Mouse (Mus musculus): Measurements from ENCODE around the gene Nrd1.

Gene Nrd1

DNA sequence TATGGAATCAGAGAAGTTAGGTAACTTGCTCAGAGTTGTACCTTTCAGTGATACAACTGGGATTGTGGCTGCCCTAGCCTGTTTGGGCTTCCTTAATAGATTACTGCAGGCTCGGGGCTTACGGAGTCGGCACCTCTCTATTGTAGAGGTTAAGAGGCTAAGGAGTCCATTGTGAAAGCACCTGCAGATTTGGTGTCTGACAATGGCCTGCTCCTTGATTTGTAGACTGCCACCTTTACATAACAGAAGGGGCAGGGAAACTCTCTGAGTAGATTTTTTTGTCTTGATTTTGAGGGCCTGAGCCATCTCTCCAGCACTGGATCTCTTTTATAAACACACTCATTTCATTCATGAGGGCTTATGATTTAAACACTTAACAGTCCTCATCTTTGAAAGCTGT, 26.1 kb downstream of the Nrd1 start:
- no peak for DNase-seq (ENCODE audit: low read depth, low spot score)

DNA sequence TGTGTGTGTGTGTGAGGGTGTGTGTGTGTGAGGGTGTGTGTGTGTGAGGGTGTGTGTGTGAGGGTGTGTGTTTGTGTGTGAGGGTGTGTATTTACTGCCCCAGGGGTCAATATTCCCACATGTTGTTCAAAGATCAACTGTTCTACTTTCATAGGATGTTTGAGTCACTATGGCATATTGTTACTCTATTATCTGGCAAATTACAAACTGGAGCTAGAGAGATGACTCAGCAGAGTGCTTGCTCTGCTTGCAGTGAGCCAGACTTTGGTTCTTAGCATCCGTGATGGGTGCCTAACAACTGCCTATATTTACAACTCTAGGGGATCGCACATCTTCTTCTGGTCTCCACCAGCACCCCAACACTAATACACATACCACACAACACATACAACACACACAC, 29.4 kb downstream of the Nrd1 start:
- no peak for DNase-seq (ENCODE audit: low read depth, low spot score)

DNA sequence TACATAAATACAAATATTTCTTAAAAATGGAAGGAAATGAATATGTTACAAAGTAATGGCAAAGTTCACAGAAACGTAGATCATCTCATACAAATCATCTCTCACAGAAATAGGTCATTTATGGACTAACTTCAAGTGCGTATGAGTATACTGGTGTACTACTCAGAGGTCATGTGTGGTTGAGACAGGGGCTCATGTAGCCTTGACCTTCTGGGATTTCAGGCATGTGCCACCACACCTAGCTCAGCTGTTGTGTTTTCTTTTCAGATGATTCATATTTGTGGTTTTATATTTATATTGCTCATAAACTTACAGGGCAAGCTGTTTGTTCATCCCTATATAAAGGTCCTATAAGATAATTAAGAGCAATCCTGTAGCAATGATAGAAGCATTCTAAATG, 29.8 kb downstream of the Nrd1 start:
- DNase-seq (ENCODE audit: low read depth, low spot score) = no peak

DNA sequence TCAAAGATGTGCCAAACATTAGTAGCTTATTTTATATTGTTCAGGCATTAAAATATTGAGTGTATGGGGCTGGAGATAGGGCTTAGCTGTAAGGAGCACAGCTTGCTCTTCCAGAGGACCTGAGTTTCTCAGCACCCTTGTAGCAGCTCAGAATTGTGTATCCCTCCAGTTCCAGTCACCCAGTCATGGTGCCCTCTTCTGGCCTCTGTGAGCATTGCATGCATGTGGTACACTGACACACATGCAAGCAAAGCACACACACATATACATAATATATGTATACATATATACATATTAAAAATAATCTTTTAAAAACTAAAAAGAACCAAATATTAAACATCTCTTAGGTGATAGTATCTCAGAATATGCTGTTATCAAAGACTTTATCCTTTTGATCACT, 35.9 kb downstream of the Nrd1 start:
- DNase-seq (ENCODE audit: low read depth, low spot score) = peak; percentile 70

DNA sequence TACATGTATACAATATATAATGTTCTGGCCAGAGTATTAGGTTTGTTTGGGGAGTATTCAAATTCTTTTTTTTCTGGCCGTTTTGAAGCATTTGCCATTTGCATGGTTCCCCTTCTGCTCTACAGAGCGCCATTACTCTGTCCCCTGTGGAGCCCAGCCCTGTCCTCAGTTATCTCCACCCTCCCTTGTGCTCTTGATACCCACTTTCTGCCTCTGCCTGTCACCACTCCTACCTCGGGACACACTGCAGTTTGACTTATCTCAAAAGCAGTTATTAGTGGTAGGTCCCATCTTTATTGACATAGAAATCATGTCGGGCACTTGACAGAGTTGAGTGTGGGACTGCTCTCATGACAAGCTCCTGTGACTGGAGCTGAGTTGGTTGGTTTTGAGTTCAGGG, 42.3 kb downstream of the Nrd1 start:
- DNase-seq (ENCODE audit: low read depth, low spot score) = no peak

DNA sequence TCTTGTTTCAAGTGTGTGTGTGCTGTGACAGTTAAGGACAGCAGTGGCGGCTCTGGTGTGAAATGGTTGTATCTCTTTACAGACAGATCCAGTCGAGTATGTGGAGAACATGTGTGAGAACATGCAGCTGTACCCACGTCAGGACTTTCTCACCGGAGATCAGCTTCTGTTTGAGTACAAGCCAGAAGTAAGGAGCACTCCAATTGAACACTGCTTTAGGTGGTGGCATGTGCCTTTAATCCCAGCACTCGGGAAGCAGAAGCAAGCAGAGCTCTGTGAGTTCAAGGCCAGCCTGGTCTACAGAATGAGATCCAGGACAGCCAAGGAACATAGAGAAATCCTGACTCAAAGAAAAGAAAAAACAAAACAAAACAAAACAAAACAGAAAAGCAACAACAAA, 42.8 kb downstream of the Nrd1 start:
- DNase-seq (ENCODE audit: low read depth, low spot score) = no peak

DNA sequence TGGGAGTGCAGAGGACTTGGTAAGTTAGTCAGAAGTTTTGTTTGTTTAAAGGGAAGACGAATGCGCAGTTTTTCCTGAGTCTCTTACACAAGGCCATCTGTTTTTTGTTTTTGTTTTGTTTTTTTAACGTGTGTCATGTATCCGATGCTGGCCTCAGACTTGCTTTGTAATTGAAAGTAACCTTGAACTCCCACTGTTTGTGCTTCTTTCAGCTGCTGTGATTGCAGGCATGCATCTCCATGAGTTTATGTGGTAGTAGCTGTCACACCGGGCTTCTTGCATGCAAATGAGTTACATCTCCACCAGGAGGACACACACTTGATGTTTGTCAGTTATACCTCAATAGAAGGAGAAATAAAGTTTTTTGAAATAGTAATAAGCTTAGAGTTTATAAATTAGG, 43.3 kb downstream of the Nrd1 start:
- DNase-seq (ENCODE audit: low read depth, low spot score) = no peak

DNA sequence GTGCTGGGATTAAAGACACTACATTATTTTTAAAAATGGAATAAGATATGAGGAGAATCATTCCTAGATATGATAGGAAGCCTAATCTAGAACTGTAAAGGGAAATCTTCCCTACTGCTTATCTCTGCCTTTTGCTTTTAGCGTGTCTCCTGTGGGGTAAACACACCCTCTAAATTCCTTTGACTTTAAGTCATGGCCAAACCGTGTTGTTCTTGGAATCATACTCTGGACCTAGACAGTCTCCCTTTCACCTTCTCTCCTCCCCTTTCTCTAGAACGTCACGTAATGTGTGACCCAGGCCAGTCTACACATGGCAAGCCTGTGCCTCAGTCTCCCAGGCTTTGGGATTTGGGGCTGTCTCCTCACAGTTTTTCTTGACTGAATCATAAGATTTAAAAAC, 47.8 kb downstream of the Nrd1 start:
- no peak for DNase-seq (ENCODE audit: low read depth, low spot score)

DNA sequence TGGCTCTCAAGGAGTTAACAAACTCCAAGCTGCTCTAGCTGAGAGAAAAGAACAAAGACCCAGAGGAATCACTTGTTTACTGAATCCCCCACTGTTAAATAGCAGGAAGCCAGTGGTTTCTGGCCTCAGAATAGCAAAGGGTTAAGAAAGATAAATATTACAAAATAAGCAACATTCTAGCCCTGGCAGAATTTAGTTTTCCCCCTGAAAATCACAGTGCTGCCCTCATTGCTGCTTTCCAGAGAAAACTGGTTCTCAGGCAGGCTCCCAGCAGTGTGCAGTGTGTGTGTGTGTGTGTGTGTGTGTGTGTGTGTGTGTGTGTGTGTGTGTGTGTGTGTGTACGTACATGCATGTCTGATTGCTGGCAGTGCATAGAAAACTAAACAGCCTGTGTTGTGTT, 51.8 kb downstream of the Nrd1 start:
- DNase-seq (ENCODE audit: low read depth, low spot score) = no peak

DNA sequence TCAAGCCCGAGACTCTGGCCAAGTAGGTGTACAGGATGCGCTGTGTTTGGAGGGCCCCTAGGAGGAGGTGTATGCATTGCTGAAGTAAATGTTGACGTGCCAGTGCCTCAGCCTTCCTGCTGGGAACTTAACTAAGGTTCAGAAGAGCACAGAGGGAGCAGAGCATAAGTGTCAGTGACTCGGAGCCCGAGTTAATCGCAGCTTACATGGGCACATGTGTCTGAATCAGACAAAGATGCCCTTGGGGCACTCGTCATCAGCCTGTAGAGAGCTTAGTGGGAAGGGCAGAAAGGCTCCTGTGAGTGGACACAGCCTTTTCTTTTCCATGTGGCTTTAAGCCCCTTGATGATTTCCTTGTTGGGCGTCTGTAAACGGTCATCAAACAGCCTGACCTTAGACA, 53.5 kb downstream of the Nrd1 start:
- no peak for DNase-seq (ENCODE audit: low read depth, low spot score)

DNA sequence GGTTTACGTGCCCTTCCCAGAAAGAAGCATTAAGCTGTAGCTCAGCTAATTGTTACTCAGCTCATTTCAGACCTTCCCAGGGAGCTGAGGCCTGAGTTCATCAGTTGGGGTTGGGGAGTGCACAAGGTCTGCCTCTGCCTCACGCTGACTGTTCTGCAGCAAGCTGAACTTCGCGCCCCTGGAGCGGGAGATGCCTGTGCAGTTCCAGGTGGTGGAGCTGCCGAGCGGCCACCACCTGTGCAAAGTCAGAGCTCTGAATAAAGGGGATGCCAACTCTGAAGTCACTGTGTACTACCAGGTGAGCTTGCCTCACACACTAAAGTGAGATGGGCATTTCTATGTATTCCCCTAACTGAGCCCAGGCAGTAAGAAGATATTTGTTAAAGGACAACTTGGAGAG, 55.9 kb downstream of the Nrd1 start:
- DNase-seq (ENCODE audit: low read depth, low spot score) = no peak

DNA sequence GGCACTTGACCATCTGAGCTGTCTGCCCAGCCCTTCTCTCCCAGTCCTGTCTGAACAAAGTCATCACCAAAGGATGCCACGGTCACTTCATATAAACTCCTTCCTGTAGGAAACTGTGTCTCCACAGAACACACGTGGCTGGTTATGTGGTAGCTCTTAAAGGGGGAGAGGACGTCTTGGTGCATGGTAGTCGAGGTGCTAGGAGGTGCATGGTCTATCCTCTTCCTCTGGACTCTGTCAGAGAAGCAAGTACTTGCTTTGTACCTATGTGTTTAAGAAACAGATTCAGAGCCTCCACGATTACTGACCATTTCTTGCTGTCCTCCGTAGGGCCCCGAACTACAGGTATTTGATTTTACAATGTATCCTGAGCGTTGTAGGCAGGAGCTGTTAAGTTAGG, 57.2 kb downstream of the Nrd1 start:
- DNase-seq (ENCODE audit: low read depth, low spot score) = no peak

DNA sequence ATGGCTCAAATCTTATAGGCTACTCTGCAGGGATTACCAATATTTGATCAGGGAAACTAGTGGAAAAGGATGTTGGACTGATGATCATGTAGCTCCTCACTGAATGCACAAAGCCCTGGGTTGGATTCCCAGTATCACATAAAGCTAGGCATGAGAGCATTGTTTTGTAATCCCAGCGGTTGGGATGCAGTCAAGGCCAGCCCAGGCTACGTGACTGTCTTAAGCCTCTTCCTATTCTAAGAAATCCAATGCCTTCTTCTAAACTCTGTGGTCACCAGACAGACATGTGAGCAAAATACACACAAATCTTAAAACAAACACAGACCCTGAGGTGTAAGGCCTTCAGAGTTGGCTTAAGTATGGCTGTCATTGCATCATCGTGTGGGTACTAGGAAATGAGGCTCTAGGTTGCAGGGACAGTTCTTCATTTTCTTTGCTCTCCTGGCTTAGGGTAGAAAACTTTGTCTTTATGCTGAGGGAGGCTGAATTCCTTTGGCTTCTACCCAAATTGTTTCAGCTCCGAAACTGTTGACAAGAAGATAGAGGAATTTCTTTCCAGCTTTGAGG, 58.9 kb downstream of the Nrd1 start:
- no peak for DNase-seq (ENCODE audit: low read depth, low spot score)

DNA sequence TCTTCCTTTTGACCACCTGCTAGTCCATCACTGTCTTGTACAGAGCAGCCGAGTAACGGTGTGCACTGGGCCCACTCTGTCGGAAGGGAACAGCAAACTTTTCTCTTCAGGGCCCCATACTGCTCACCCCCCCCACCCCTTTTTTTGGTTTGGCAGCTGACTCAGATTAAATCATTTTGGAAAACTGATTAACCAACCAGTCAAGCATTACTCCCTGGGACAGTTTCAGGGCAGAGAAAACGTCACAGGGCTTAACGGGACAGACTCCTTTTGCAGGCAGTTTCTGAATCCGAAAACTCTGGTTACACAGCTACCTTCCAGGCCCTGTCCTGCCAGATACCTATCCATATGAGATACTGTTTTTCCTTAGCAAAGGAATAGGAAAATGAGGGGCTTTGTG, 64.5 kb downstream of the Nrd1 start:
- DNase-seq (ENCODE audit: low read depth, low spot score) = no peak

DNA sequence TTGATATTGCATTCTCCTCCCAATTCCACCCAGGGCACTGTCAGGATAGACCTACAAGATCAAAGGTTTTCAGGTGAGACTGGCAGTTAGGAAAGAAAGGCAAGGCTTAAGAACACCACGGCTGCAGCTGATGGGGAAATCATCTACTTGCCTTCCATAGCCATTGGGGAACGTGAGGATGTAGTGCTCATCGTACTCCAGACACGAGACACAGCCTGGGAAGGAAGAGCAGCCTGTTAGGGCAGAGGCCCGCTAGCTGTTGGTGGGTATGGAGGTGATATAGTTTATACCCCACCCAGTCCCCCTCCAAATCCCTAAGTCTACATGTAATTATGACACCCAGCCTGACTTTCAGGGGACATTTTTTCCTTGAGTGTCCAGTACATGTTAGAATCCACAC, 65.3 kb downstream of the Nrd1 start:
- DNase-seq (ENCODE audit: low read depth, low spot score) = no peak

DNA sequence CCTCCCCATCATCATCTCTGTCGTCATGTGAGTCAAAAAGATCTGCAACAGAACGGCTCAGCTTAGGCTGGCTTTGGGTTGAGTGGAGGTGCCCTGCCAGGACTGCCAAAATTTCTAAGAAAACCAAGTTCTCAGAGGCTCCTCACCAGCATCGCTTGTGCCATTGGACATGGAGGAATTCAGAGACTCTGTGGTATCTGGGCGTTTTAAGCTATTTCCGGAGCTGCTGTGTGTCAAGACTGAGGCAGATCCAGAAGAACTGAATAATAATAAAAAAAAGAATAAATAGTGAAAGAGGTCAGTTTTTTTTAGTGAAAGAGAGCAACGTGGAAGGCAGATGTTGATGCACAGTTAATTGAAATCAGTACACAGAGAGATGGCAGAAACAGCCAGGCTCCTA, 72.4 kb downstream of the Nrd1 start:
- DNase-seq (ENCODE audit: low read depth, low spot score) = no peak

DNA sequence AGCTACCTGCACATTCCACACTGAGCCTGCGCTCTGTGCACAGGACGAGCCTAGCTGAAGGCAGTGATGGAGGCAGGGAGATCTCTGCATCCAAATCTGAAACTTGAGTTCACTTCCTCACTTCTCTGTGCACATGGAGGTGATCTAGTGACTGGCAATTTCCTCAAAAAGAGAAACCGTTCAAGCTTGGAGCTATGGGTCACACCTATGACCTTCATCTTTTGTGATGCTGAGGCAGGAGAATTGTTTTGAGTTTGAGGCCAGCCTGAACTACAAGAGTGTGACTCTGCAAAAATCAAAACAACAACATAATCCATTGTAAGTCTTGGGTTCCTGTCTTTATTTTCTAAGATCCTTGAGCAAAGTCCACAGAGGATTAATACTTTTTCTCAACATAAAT, 72.8 kb downstream of the Nrd1 start:
- no peak for DNase-seq (ENCODE audit: low read depth, low spot score)

DNA sequence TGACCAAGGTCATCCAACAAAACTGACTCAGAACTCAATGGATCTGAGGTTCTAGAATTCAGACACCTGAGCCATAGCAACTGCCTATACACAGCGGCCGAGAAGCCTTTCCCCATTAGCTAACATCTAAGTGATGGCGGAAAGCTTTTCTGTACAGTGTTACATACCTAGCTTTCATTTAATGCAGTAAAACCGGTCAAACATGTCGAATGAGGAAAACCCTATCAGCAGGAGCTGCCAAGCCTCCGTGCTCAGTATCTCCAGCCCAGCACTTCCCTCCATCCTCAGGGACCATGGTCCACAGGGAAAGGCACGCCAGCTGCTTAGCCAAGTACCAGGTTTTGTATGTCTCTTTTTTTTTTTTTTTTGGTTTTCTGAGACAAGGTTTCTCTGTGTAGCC, 78.5 kb downstream of the Nrd1 start:
- DNase-seq (ENCODE audit: low read depth, low spot score) = no peak

DNA sequence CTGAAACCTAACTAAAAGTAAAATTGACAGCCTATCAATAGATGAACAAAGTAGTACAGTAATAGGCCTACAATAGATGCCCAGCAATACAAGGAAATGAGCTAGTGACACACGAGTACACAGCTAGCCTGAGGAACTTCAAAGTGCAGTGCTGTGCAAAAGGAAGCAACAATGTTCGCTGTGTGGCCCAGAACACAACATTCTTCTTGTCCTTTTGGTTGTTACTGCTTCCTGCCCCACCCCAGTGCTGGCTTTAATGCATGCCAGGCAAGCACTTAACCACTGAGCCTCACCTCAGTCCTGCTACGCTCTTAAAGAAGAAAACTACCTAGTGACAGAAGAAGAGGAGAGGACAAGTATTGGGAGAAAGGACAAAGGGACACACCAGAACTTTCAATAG, 79.2 kb downstream of the Nrd1 start:
- DNase-seq (ENCODE audit: low read depth, low spot score) = no peak

DNA sequence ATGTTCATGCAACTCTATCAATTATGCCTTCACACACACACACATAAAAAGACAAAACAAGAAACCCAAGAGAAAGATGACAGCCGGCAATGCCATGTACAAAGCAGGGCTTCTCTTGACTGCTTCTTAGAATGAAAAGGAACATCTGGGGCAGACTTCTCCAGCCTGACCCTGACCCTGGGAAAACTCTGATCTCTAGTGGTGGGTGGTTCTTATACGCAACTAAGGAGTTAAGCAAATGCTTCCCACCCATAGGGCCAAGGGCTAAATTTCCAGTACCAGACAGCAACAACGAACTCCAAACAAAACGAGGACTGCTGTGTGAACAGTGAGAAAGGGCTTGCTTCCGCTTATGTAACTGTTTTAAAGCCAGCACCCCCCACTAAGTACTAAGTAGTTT, 79.7 kb downstream of the Nrd1 start:
- no peak for DNase-seq (ENCODE audit: low read depth, low spot score)

DNA sequence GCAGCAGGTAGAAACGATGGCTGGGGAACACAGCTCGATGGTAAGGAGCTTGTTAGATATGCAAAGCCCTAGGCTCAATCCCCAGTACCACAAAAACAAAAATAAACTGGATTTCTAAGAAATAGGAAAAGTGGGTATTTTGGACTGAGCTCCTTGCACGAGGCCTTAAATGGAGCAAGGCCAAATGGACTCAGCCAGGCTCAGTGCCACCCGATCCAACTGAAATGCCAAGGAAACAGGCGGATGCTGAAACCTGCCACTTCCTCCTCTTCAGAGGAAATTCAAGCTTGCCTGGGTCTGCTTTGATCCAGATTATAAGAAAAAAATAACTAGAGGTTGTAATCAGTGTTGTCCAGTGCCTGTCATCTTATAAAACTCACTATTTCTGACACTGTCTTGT, 88.7 kb downstream of the Nrd1 start:
- no peak for DNase-seq (ENCODE audit: low read depth, low spot score)

DNA sequence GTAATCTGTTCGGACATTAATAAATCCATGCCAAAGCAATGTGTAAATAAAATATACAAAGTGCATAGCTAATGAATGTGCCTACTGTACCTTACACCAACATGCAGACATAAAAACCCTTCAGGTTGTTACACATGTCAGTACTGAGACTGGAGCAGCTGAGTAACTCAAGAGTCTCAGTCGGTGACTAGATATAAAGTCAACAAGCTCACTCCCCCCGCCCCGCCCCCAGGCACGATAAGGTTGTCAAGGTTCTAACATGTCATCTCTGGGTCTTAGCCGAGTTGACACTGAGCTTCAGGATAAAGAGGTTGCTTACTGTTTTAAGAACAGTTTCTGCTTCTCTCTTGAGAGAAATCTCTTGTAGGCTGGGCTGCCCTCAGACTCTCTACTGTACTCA, 89.5 kb downstream of the Nrd1 start:
- no peak for DNase-seq (ENCODE audit: low read depth, low spot score)

DNA sequence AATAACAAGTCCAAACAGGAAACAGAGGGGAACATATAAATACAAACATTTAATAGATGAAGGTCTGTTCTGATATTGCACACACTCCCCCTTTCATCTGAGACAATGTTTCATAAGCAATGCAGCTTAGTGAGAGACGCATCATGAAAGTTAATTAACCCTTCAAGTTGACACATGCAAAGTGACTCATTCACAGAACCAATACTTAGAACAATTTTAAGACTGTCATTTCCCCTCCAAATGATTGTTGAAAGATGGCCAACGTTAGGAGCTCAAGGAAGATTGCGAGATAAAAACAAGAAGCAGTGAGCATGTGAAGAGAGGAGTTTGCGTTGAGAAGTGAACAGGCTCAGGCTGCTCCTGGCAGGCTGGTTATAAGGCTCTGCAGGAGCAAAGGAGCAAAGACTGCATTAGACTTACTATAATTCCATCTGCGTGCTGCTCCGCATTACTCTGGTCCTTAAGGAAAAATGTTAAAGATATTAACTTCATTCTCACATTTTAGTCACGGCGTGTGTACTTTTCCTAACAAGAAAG, 90.9 kb downstream of the Nrd1 start:
- no peak for DNase-seq (ENCODE audit: low read depth, low spot score)

DNA sequence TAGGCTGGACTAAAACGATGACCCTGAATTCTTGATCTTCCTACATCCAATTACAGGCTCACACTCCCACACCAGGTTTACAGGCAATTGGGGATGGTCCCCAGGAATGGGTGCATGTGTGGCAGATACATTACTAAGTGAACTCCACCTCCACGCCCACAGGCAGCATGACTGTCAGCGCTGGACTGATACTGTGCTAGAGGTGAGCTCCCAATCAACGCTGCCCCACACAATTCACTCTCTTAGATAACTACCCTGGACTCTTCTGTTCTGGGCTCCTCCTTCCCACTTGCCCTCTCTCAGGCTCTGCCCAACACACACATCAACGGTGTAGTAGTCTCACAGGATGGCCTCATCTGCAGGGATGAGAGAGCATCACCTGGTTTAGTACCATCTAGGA, 91.9 kb downstream of the Nrd1 start:
- no peak for DNase-seq (ENCODE audit: low read depth, low spot score)

Data from A20 (cell line).